Mouse (Mus musculus) NIH3T3 (cell line): ENCODE measurements around the gene Bcr.
"Not testable (repeated sequence)": the region's sequence is repeated elsewhere in the genome, so short reads cannot be mapped to it uniquely, and the experiment has no call there.

Source experiments
- DNase-seq: peaks from one replicate; pipeline ENCODE4 v3.0.0-alpha.2; 2012; ENCODE audit warnings: low read depth

Bcr gene

DNA sequence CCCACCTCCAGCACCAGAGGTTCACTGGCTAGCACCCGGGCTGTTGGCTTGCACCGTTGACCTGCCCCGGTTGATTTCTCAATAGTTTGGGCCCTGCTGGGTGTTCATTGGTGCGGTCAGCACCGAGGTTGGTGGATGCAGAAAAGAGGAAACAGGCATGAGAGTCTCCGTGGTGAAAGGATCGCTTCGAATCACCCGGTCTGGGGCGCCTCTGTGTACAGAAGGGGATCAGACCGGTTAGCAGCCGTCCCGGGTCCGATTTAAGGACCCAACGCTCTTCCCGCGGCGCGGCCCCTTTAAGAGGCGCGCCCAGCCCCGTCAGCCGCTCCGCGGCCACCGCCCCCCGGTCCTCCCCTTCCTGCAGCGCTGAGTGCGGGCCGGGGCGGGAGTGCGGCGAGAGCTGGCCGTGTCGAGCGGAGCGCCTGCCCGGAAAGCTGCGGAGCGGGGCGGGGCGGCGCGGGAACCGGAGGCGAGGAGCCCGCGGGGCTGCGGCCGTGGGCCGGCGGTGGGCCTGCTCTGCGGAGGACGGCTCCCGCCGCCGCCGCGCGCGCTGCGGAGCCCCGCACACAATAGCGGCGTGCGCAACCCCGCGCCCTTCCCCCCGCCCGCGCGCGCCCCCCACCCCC is at the start of gene Bcr:
TSS of gene Bcr (plus strand) at position 376 of the 626 bp plus-strand sequence.
- peak; percentile 88 for DNase-seq

DNA sequence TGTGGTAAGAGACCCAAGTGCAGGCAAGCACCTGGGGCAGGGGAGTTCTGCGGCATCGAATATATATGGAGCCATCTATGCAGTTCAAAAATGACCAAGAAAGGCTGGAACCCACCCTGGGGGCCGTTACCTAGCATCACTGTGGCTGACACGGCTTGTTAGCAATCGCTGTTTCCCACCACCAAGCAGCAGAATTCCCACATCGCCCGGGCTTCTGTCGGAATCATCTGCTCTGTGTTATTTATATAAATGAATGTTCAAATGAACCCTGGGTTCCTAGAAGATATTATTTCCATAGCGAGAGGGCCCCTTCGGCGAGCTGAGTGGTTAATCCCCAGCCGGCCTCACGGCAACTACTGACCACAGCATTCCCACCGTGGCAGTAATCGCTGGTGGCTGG is 49.7 kb upstream of the Bcr start:
- no peak for DNase-seq

DNA sequence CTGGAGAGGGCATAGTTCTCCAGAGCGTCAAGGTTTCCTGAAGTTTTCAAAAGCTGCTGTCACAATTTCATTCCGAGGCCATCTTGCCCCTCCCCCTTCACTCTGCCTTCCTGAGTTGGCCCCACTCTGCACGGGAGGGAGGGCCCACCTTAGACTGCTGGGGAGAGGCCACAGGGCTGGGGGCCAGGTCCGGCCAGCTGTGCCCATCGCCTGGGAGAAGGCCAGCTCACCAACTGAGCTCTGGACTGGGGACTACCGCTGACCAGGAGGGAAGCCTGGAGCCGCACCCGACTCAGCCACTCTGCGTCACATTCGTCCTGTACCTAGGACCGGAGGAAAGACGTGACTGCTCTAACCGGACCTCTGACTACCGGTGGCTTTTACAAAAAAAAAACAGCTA is 44.9 kb upstream of the Bcr start:
- DNase-seq = no peak

DNA sequence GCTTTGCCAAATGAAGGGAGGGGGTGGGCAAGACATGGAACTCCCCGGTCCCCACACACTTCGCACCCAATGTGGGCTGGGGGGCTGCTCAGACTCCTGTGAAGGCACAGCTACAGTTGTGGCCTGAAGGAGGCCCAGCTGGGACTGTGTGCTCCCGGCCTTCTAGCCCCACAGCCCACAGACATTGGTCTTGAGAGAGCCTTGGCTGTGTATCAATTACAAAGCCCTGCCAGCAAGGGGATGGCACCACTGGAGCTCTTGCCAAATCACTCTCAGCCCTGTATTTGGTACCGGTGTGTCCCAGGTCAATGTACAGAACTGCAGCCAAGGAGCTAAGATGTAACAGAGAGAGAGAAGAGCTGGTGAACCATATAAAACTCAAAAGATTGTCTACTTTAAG is 43.9 kb upstream of the Bcr start:
- no peak for DNase-seq

DNA sequence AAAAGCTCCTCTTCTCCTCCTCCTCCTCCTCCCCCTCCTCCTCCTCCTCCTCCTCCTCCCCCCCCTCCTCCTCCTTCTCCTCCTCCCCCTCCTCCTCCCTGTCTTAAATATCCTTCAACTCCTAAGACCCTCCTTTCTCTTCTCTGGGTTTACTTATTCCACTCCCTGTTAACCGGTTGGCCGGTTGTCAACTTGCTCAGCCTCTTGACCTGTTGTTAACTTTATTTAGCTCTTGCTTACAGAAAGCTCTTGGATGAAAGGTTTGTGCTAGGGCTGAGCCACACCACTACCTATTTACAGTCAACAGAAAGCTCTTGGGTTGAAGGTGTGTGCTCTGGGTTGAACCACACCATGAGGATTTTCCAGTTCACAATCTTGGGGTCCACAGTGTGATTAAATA is 40.1 kb upstream of the Bcr start:
- DNase-seq = peak; percentile 11

DNA sequence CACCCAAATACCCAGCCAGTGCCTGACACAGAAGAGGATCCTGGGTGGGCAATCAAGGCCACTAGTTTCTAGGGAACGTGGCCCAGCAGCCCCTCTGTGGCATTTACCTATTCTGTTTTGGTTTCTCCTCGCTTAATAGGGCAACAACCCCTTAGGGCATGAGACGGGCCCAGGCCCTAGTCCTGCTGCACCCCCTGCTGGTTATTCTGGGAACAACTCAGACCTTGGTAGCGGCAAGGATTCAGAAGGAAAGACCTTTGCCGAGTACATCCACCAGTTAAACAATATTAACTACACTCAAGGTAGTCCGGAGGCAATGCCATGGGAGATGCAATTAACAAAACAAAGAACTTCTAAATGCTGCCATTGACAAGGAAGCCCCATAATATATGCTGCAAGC is 39.3 kb upstream of the Bcr start:
- DNase-seq = peak; percentile 70

DNA sequence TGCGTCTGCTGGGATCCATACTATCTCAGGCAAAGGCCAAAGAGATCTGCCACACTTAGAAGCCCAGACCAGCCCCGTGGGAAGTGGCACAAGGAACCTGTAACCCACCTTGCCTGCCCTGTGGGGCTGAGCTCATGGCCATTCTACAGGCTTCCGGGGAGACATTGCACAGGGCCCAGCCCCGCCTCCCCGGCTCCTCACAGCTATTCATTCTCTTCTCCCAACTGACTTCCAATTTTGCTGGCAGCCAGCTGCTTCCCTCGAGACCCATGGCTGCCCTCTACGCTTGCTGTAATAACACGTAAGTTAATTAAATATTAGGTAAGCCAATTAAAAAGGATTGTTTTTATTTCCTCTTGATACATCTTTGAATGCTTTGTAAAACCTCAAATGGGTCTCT is 33.9 kb upstream of the Bcr start:
- DNase-seq = no peak

DNA sequence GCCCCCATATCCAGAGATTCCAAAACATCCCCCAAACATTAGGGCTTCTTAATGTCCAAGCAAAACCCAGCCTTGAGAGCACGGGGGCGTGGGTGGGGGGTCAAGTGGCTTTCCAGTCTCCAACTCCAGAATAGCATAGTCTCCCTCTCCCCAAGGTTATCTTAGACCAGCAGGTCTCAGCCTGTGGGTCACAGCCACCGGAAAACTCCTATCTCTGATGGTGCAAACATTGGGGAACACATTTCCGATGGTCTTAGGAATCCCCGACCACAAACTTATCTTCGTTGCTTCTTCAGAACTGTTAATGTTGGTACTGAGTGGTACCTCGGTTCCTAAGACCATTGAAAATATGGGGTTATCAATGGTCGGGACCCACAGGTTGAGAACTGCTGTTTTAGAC is 31.6 kb upstream of the Bcr start:
- DNase-seq = no peak

DNA sequence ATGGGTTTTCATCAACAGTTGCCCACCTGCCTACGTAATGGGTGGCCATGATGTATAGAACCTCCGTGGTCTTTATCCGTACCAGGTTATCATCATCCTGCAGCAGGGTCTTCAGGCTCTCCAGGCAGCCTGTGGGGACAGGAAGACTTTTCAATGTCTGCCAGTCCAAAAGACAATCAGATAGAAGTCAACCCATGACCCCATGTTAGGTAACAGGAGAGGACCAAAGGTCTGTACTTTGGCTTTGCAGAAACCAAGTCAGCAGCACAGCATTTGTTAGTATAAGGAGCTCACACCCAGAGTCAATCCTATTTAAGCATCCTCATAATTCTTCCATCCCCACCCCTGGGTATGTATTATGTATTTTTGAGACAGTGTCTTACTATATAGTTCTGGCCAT is 30.7 kb upstream of the Bcr start:
- DNase-seq = no peak

DNA sequence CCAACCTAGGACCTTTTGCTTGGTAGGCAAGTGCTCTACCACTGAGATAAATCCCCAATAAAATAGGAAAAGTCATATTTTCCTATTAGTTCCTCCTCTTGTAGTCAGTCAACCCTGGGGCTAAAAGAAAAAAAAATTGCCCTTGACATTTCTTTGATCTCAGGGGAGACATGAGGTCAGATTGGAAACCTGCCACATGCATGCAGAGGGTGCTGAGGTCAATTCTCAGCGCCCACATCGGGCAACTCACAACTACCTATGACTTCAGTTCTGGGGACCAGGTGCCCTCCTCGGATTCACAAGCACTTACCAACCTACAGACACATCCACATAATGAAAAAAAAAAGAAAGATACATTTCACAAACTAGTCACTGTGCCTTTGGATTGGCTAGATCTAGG is 30.2 kb upstream of the Bcr start:
- no peak for DNase-seq

DNA sequence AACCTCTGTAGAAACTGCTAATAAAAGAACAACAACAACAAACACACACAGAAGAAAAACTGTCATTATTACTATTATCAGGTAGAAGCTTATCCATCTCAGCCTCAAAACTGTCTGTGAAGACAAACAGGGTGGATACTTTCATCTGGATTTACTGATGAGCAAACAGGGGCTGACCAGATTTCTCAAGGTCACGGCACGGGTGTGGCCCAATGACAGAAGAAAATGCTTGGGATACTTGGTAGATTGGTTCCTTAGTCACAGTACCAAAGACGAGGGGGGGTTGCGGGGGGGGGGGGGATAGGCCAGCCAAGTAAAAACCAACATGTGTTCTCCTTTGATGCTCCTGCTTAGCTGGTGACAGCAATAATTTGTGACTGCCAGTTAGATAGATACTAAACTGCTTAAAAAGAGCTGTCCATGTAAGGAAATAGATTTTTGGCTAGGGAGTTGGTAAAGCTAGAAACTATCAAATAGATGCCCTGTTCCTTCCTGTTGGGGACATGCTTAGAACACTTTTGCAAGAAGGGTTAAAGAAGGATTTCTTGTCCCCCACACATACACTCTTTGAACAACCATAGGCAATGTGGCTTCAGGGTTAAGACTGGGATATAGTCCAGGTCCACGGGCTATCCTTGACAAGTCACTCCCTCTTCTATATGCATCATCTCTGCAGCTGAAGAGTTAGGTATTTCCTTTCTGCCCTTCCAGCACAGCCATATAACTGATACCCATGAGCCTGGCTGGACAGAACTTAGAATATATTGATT is 28.9 kb upstream of the Bcr start:
- no peak for DNase-seq

DNA sequence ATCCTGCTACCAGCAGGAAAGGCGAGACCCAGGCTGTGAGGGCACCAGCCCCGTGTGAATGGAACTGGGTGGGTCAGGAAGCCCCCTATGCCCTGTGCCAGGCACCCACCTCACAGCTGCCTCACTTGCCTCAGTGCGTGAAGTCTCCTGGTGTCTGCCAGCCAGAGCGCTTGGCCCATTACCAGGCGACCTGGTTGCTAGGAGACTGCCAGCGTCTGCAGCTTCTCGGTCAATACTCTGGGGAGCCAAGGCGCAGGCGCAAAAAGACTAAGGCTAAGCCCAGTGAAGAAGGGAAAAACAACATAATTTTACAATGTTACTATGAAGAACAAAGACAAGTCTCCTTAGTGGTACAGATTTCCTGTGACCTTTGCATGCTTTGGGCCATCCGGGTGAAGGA is 28.0 kb upstream of the Bcr start, which contains the start of gene Rsph14:
TSS of gene Rsph14 (minus strand) at position 192 of the 400 bp plus-strand sequence.
- DNase-seq = peak; percentile 48

DNA sequence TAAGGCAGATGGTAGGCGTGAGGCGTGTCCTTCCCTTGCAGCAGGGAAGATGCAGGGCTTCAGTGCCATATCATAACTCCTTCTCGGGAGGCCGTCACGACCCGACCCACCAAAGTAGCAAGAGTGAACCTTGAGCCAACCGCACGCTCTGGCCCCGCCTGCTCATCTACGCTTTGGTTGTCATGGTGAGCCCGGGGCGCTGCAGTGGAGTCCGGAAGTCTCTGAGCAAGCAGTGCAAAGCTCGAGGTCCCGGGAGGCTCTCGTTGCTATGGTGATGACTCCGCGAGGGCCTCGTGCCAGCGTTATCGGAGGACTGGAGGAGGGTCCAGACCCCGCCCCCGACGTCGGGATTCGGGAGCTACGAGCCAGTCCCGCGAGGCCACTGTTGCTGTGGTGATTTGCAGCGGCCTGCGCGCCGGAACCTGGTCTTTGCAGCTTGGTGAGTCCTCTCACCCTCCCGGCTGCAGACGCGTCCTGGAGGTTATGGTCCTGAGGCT is 23.5 kb upstream of the Bcr start, which contains the start of gene Rab36:
TSS of gene Rab36 (plus strand) at position 176 of the 497 bp plus-strand sequence.
- peak; percentile 98 for DNase-seq

DNA sequence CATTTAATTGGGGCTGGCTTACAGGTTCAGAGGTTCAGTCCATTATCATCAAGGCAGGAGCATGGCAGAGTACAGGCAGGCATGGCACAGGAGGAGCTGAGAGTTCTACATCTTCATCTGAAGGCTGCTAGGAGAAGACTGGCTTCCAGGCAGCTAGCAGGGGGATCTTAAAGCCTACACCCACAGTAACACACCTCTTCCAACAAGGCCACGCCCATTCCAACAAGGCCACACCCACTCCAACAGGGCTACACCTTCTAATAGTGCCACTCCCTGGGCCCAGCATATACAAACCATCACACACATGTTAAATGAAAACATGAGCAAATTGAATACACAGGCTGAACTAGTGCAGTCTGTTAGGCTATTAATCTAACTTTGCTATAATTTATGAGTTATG is 18.3 kb upstream of the Bcr start:
- not testable (repeated sequence) for DNase-seq

DNA sequence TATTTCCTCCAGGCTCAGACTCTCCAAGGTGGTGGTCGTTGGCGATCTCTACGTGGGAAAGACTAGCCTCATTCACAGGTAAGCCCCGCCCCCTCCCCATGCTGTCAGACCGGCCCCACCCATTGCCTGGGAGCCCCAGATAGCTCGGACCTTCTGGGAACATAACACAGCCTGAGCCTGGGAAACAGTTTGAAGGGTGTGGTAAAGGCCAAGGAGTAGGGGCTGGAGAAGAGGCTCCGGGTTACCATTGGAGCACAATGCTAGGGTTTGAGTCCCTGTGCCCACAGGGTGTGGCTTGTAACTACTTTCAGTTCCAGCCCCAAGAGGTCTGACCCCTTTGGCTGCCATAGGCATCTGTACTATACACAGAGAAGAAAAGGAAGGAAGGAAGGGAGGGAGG is 15.9 kb upstream of the Bcr start:
- no peak for DNase-seq

DNA sequence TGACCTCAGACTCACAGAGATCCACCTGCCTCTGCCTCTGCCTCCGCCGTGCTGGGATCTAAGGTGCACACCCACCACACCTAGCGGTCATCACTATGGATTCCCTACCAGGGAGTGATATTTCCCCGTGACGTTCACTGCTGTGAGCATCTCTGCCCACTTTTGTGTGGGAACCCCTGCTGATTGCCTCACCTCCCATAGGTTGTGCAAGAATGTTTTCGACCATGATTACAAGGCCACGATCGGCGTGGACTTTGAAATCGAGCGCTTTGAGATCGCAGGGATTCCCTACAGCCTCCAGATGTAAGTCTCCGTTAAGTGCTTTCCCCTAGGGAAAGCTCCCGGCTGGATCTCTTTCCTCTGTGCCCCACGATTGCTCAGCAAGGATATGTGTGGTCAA is 14.6 kb upstream of the Bcr start:
- DNase-seq = no peak

DNA sequence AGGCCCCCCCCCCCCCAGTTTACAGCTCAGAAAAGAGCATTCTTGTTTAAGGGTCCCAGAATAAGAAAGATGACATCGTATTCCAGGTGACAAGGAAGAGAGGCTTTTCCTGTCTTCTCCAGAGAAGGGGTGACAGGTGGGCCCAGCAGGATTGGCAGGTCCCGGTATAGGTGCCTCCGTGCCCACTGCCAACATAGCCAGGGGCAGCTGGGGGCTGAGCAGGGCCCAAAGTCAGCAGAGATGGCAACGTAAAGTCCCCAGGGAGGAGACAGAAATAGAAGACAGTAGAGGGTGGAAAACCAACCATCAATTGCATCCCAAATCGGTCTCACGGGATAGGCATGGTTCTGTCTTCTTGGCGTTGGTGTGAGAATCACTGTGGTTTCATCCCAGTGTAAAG is 11.7 kb upstream of the Bcr start:
- DNase-seq = no peak

DNA sequence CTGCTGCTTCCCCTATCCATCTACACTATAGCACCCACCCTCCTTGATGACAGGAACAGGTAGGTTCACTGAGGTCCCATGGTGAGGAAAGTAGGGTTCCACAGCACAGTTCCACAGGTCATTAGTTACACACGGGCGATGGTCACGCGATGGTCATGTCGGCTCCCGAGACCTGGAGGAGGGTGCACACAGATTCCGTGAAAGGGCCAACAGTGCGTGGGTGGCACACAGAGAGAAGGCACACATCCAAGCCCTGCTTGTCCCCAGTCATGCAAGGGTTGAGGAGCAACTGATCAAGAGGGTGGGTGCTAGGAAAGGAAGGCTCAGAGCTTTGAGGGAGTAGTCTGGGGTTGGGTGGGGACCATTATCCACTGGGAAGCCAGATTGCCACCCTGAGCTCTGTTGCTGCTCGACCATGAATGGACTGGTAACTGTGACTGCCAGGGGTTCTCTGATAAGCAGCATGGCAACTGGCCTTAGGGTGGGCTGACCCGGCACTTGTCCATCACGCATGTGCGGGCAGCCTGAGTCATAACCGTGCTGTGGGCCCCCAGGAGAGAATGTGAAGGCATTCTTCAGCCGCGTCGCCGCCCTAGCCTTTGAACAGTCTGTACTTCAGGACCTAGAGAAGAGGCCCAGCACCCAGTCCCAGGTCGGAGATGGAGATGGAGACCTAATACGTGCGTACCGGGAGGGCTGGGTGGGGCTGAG is 8.9 kb upstream of the Bcr start:
- DNase-seq = no peak

DNA sequence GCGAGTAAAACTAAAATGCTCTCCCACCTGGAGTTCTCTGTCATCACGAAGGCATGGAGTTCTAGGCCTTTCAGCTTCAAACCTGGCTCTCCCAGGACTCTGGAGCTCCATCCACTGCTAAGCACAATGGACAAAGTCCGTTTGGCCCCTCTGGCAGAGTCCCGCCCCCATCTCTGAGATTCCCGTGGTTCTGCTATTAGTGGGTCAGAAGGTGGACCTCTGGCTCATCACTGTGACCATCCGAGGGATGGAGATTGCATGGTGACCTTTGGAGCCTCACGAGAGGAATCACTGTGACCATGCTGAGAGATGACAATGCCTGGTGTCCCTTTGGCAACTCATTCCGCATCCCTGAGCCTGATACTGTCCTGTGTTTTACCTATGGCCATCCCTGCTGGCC is 7.5 kb upstream of the Bcr start:
- DNase-seq = no peak

DNA sequence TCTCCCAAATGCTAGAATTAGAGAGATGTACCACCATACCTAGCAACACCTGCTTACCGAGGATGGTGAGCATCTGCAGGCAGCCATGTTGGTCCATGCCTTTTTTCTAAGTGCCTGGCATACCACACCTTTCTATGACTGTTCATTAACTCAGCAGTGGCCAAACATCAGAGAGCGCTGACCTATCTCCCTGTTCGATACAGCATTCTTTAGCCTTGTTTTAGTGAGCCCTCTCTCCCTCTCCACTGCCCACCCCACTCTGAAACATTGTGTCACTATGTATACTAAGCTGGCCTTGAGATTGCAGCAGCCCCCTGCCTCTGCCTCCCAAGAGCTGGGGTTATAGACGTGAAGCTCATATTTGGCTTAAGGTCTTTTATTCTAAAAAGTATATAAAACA is 6.7 kb upstream of the Bcr start:
- DNase-seq = no peak

DNA sequence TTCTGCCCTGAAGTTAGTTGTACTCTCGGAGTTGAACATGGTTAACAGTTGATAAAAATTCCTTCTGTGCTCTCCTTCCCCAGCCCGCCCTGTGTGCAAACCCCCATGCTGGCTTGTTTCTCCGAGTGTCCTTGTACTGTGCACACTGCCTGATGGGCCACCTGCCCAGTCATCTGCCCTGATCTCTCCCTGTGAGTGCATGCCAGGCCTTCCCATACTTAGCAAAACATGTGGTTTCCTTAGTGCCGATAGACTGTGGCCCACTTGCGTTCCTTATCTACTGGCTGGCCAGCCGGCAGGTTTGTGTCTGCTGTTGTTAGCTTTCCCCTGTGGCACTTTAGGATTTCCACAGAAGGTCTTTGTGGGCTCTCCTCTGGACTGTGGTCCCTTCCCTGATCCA is 6.3 kb upstream of the Bcr start:
- no peak for DNase-seq

DNA sequence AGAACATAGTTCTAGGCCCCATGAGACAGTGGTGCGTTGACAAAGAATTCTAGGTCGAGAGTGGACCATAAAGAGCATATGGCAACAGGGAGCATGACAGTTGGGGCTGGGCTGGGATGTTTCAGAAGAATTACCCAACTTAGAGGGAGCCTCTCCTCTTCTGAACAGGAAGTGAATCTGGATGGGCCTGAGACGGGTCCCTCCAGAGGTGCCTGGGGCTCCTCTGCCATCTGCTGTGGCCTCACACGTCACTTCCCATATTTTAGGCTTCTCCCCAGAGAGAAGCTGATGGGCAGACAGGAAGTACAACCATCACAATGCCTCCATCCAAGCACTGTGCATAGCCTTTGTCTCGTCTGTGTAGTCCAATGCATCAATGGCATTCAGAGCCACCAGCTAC is 4.7 kb upstream of the Bcr start:
- DNase-seq = no peak

DNA sequence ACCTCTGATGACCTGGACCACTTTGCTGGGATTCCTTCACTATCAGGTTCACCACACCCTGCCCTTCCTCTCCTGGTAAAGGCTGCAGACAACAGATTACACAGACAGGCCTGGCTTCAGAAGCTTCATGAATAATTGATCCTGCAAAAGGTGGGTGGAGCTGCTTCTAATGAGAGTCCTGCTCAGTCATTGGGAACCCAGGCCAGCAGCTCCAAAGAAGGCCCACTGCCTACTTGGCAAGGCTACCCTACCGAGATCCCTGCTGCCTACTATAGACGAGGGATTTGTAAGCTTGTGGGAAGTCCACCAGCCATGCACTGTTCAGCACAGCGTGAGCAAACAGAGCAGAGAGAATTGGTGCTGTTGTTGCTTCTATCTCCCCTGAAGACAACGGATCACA is 4.1 kb upstream of the Bcr start:
- no peak for DNase-seq
